ENCODE assay signal across 8 mouse cellular contexts in genomic region chr9:119323260-119323645, GRCm38 (mm10). TPM values are rescaled to one million over a fixed set of nuclear protein-coding genes. Genes with fewer than 3 reads are reported as not detected.
DNase-seq lines count a peak whose midpoint lies in the region; ATAC-seq and TF ChIP-seq lines count a peak whose summit lies in the region.

No protein-coding gene starts in this region.

- peak overlapping the region; percentile 68 for H3K4me3 ChIP-seq in heart, embryonic 15.5 days
- peak overlapping the region; percentile 93 for H3K4me3 ChIP-seq in hindbrain, embryonic 11.5 days (ENCODE audit: low read depth, low read length)
- peak overlapping the region; percentile 96 for H3K4me3 ChIP-seq in midbrain, embryonic 10.5 days

- intact Hi-C loops in heart, postnatal 25 days (cut with DNase I), result loop anchor here (2.0 to 5.0 kb wide), 2 partner anchors 18 to 226 kb away; partner anchors contain the start of gene Myd88

- POLR2A ChIA-PET in Patski (lab: Charles Lee), result interaction anchor here (0.7 to 1.2 kb wide), 2 partner anchors 17 to 31 kb away, joined by 4 read pairs; partner anchors contain the start of gene Acaa1a

- peak overlapping the region; percentile 88 for H3K27ac ChIP-seq in heart, embryonic 15.5 days
- H3K27ac ChIP-seq in hindbrain, embryonic 11.5 days (ENCODE audit: low read depth, low read length), result peak overlapping the region; percentile 76
- H3K27ac ChIP-seq in midbrain, embryonic 10.5 days (replicated peaks), result peak overlapping the region; percentile 98

- CTCF ChIA-PET in Patski (lab: Charles Lee), result interaction anchor here (1.1 to 2.6 kb wide), 4 partner anchors 10 to 72 kb away, joined by 3 to 10 read pairs (median 4); partner anchors contain the start of gene Acaa1a

- no peaks in the 10 kb centered on the region for H3K9me3 ChIP-seq in heart, embryonic 15.5 days (replicated peaks)
- H3K9me3 ChIP-seq in hindbrain, embryonic 11.5 days (ENCODE audit: control insufficient read depth, low read length), result no peaks in the 10 kb centered on the region
- no peaks in the 10 kb centered on the region for H3K9me3 ChIP-seq in midbrain, embryonic 10.5 days (replicated peaks)

- H3K27me3 ChIP-seq in heart, embryonic 15.5 days, result no peaks in the 10 kb centered on the region
- H3K27me3 ChIP-seq in Patski, result no peaks in the 10 kb centered on the region
- H3K27me3 ChIP-seq in hindbrain, embryonic 11.5 days (ENCODE audit: control insufficient read depth, insufficient read depth, low read length), result no peaks in the 10 kb centered on the region
- no peaks in the 10 kb centered on the region for H3K27me3 ChIP-seq in midbrain, embryonic 10.5 days (ENCODE audit: low read depth, poor library complexity, severe bottlenecking)

- 4% methylated on average over 9 of the region's 9 CpGs for WGBS in heart, embryonic 15.5 days
- WGBS in hindbrain, embryonic 11.5 days, result 9% methylated on average over 9 of the region's 9 CpGs
- WGBS in midbrain, embryonic 10.5 days, result 10% methylated on average over 9 of the region's 9 CpGs

- TF ChIP-seq CTCF in Patski (IDR thresholded peaks at IDR 0.05), result peak; percentile 3

- in situ Hi-C loops in Patski (cut with MboI; ENCODE audit: low pct_unique_long_range_greater_than_20kb), result no loop called here

- H3K4me2 ChIP-seq in heart, embryonic 15.5 days, result peak overlapping the region; percentile 94
- H3K4me2 ChIP-seq in hindbrain, embryonic 11.5 days (replicated peaks; ENCODE audit: low read depth, low read length), result peak overlapping the region; percentile 96

- H3K9ac ChIP-seq in heart, embryonic 15.5 days, result peak overlapping the region; percentile 53
- peak overlapping the region; percentile 87 for H3K9ac ChIP-seq in hindbrain, embryonic 11.5 days (ENCODE audit: low read depth, low read length)

- H3K4me1 ChIP-seq in heart, embryonic 15.5 days (replicated peaks), result peaks cover 19% of the 10 kb centered on the region
- H3K4me1 ChIP-seq in hindbrain, embryonic 11.5 days (replicated peaks; ENCODE audit: control insufficient read depth, insufficient read depth, low read length), result no peaks in the 10 kb centered on the region; the same call in 1 of the 2 replicates
- peaks cover 28% of the 10 kb centered on the region for H3K4me1 ChIP-seq in midbrain, embryonic 10.5 days

- no peak for ATAC-seq in heart, embryonic 15.5 days (replicated peaks; ENCODE audit: insufficient number of reproducible peaks, insufficient read depth, low FRiP score, low read depth)
- ATAC-seq in Patski, result no peak
- peak; percentile 20; the same call in 1 of the 2 replicates for ATAC-seq in hindbrain, embryonic 11.5 days (ENCODE audit: low FRiP score)

- H3K36me3 ChIP-seq in heart, embryonic 15.5 days, result no peaks in the 10 kb centered on the region
- H3K36me3 ChIP-seq in hindbrain, embryonic 11.5 days (ENCODE audit: control insufficient read depth, insufficient read depth, low read length), result no peaks in the 10 kb centered on the region
- H3K36me3 ChIP-seq in midbrain, embryonic 10.5 days, result peaks cover 1% of the 10 kb centered on the region

- DNase-seq in heart, postnatal 25 days (ENCODE audit: low spot score), result no peak
- DNase-seq in Patski (ENCODE audit: low read depth, low spot score), result no peak
- no peak for DNase-seq in hindbrain, embryonic 11.5 days (ENCODE audit: low spot score)
- no peak for DNase-seq in midbrain, embryonic 10.5 days (ENCODE audit: low spot score)
- DNase-seq in cerebellum, postnatal 4 days (ENCODE audit: low spot score in 2 of 2), result no peak
- DNase-seq in cerebellum, adult 9-11 months, result no peak
- no peak for DNase-seq in thymus, postnatal 25 days

RNA-seq across cellular contexts. Expression of gene Oxsr1, which starts 1.0 kb away (rescaled TPM):
- 6.7 and 8.6 TPM in 2 replicates for polyA plus RNA-seq in heart, embryonic 15.5 days (2015; fragmentation: Nextera tagmentation; extraction: Ambion mirVana)
- 10 to 100 TPM; 43.8 to 44.2 TPM for total RNA-seq in heart, postnatal 25 days (2021)
- polyA plus RNA-seq in Patski (2021), result 41.7 TPM
- 15.6 and 17.1 TPM in 2 replicates for polyA plus RNA-seq in hindbrain, embryonic 11.5 days (2014; fragmentation: Nextera tagmentation; extraction: Ambion mirVana)
- 14.4 and 15.0 TPM in 2 replicates for polyA plus RNA-seq in midbrain, embryonic 10.5 days (2016; fragmentation: Nextera tagmentation; extraction: Ambion mirVana)

RNA-seq across cellular contexts. Expression of gene Acaa1a, which starts 16.2 kb away (rescaled TPM):
- polyA plus RNA-seq in heart, embryonic 15.5 days (2015; fragmentation: Nextera tagmentation; extraction: Ambion mirVana), result 81.5 and 100 TPM in 2 replicates
- total RNA-seq in heart, postnatal 25 days (2021), result 10 to 100 TPM; 83.0 to 88.6 TPM
- polyA plus RNA-seq in Patski (2021), result 99.2 TPM
- polyA plus RNA-seq in hindbrain, embryonic 11.5 days (2014; fragmentation: Nextera tagmentation; extraction: Ambion mirVana), result 55.2 and 62.6 TPM in 2 replicates
- polyA plus RNA-seq in midbrain, embryonic 10.5 days (2016; fragmentation: Nextera tagmentation; extraction: Ambion mirVana), result 75.5 and 82.4 TPM in 2 replicates

RNA-seq across cellular contexts. Expression of gene Myd88, which starts 18.0 kb away (rescaled TPM):
- 14.9 and 20.0 TPM in 2 replicates for polyA plus RNA-seq in heart, embryonic 15.5 days (2015; fragmentation: Nextera tagmentation; extraction: Ambion mirVana)
- total RNA-seq in heart, postnatal 25 days (2021), result 10 to 100 TPM; 12.2 to 14.3 TPM
- 29.2 TPM for polyA plus RNA-seq in Patski (2021)
- 5.7 and 7.4 TPM in 2 replicates for polyA plus RNA-seq in hindbrain, embryonic 11.5 days (2014; fragmentation: Nextera tagmentation; extraction: Ambion mirVana)
- polyA plus RNA-seq in midbrain, embryonic 10.5 days (2016; fragmentation: Nextera tagmentation; extraction: Ambion mirVana), result 7.5 and 8.2 TPM in 2 replicates

RNA-seq across cellular contexts. Expression of gene Xylb, which starts 33.9 kb away (rescaled TPM):
- polyA plus RNA-seq in heart, embryonic 15.5 days (2015; fragmentation: Nextera tagmentation; extraction: Ambion mirVana), result 1.1 and 2.6 TPM in 2 replicates
- under 1 TPM; 0.16 to 0.42 TPM for total RNA-seq in heart, postnatal 25 days (2021)
- polyA plus RNA-seq in Patski (2021), result 5.1 TPM
- 4.6 and 5.4 TPM in 2 replicates for polyA plus RNA-seq in hindbrain, embryonic 11.5 days (2014; fragmentation: Nextera tagmentation; extraction: Ambion mirVana)
- polyA plus RNA-seq in midbrain, embryonic 10.5 days (2016; fragmentation: Nextera tagmentation; extraction: Ambion mirVana), result 6.9 and 7.7 TPM in 2 replicates

RNA-seq across cellular contexts. Expression of gene Slc22a14, which starts 42.1 kb away (rescaled TPM):
- polyA plus RNA-seq in heart, embryonic 15.5 days (2015; fragmentation: Nextera tagmentation; extraction: Ambion mirVana), result 0.11 and 0.25 TPM in 2 replicates
- under 1 TPM in 1 of 2 experiments, not detected in 1; 0.17 TPM for total RNA-seq in heart, postnatal 25 days (2021)
- polyA plus RNA-seq in Patski (2021), result 0.26 TPM
- polyA plus RNA-seq in hindbrain, embryonic 11.5 days (2014; fragmentation: Nextera tagmentation; extraction: Ambion mirVana), result not detected in 2 replicates
- not detected in 2 replicates for polyA plus RNA-seq in midbrain, embryonic 10.5 days (2016; fragmentation: Nextera tagmentation; extraction: Ambion mirVana)
